Comparison of ENCODE assay signal across 18 mouse cellular contexts in the genomic region with DNA sequence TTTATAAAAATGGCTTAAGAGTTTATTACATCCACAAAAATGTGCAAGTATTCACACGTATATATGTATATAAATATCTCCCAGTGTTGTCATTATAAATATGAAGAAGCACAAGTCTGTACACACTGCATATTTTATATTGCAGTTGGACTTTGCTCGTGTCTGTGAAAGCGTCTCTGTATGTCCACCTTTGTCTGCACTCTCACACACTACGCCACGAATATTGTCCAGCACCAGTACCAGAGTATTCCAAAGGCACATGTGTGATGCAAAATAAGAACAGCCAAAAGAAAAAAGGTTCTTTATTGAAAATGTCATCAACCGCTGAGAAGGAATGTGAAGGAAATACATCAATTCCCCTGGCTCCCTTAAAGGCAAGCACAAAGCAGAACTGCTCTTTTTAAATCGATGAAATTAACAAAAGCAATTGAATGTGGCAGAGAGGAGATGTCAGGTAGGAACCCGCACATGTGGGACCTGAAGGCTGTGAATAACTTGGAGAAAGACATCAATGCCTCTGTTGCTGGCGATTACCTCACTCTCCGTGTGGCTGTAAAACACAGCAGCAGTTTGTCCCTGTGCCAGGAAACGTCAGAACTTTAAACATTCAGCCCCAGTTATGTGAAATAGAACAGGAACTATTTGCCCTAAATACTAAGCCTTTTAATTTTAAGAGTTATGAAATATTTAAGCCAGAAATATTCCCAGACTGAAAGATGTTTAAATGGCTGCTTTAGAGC. TPM values are rescaled to one million over a fixed set of nuclear protein-coding genes. Genes with fewer than 3 reads are reported as not detected.
A peak's percentile ranks its signal among the peaks of the same experiment; 100 is the strongest.
DNase-seq lines count a peak whose midpoint lies in the region; ATAC-seq and TF ChIP-seq lines count a peak whose summit lies in the region.
"Had no signal": no experiment of that assay in that cellular context is flagged by ENCODE, and none has a peak within 500 bp of the region (broad histone marks: within the 10 kb centered on the region; RNA-seq: fewer than 3 reads in every experiment).

No protein-coding gene starts in this region.

- H3K4me2 ChIP-seq in forebrain, embryonic 14.5 days (ENCODE audit: low read length) = 0 out of 2 replicates have a peak overlapping the region, but pooled peaks have one; percentile 12
- no peak overlapping the region for H3K4me2 ChIP-seq in forebrain, embryonic 12.5 days
- no peak overlapping the region for H3K4me2 ChIP-seq in lung, embryonic 14.5 days
- peak overlapping the region; percentile 23 for H3K4me2 ChIP-seq in hindbrain, embryonic 16.5 days (ENCODE audit: low read length)
- peak overlapping the region; percentile 24 for H3K4me2 ChIP-seq in neural tube, embryonic 13.5 days
- H3K4me2 ChIP-seq: embryonic facial prominence, embryonic 15.5 days had no signal

- no peaks in the 10 kb centered on the region for H3K9me3 ChIP-seq in forebrain, embryonic 14.5 days (replicated peaks; ENCODE audit: control insufficient read depth, low read length)
- H3K9me3 ChIP-seq in forebrain, embryonic 12.5 days = no peaks in the 10 kb centered on the region
- H3K9me3 ChIP-seq in lung, embryonic 14.5 days (ENCODE audit: low read depth, low read length) = no peaks in the 10 kb centered on the region
- no peaks in the 10 kb centered on the region for H3K9me3 ChIP-seq in hindbrain, embryonic 16.5 days (ENCODE audit: control insufficient read depth, low read length)
- no peaks in the 10 kb centered on the region for H3K9me3 ChIP-seq in neural tube, embryonic 13.5 days
- H3K9me3 ChIP-seq: embryonic facial prominence, embryonic 15.5 days had no signal

- TF ChIP-seq CTCF in lung, embryonic 14.5 days (IDR thresholded peaks at IDR 0.05; ENCODE audit: low read depth) = no peak

- intact Hi-C loops in left cerebral cortex, postnatal 36 days (cut with DNase I) = no loop called here

- no peak overlapping the region for H3K9ac ChIP-seq in forebrain, embryonic 14.5 days (ENCODE audit: low read length)
- H3K9ac ChIP-seq in forebrain, embryonic 12.5 days = no peak overlapping the region
- H3K9ac ChIP-seq in lung, embryonic 14.5 days = no peak overlapping the region
- no peak overlapping the region for H3K9ac ChIP-seq in hindbrain, embryonic 16.5 days (ENCODE audit: low read depth, low read length)
- no peak overlapping the region for H3K9ac ChIP-seq in neural tube, embryonic 13.5 days
- H3K9ac ChIP-seq: embryonic facial prominence, embryonic 15.5 days had no signal

- no peaks in the 10 kb centered on the region for H3K27me3 ChIP-seq in forebrain, embryonic 14.5 days (replicated peaks; ENCODE audit: control insufficient read depth, insufficient read depth, low read length)
- no peaks in the 10 kb centered on the region for H3K27me3 ChIP-seq in forebrain, embryonic 12.5 days
- no peaks in the 10 kb centered on the region for H3K27me3 ChIP-seq in lung, embryonic 14.5 days (ENCODE audit: insufficient read depth, low read length)
- no peaks in the 10 kb centered on the region for H3K27me3 ChIP-seq in hindbrain, embryonic 16.5 days (replicated peaks; ENCODE audit: control insufficient read depth, insufficient read depth, low read length)
- no peaks in the 10 kb centered on the region for H3K27me3 ChIP-seq in neural tube, embryonic 13.5 days
- H3K27me3 ChIP-seq: embryonic facial prominence, embryonic 15.5 days had no signal

- ATAC-seq in forebrain, embryonic 14.5 days = peak; percentile 66
- ATAC-seq in forebrain, embryonic 12.5 days (ENCODE audit: low FRiP score) = no peak; the same call in 1 of the 2 replicates
- no peak for ATAC-seq in lung, embryonic 14.5 days (ENCODE audit: insufficient read depth)
- ATAC-seq in hindbrain, embryonic 16.5 days = no peak
- no peak for ATAC-seq in neural tube, embryonic 13.5 days (ENCODE audit: low read depth)

- peak; percentile 66 for DNase-seq in forebrain, embryonic 14.5 days (ENCODE audit: low spot score)
- peak; percentile 66 for DNase-seq in lung, embryonic 14.5 days
- no peak for DNase-seq in lung, postnatal 4 days
- no peak for DNase-seq in left cerebral cortex, postnatal 36 days (ENCODE audit: low spot score in 2 of 2)
- no peak for DNase-seq in left cerebral cortex, adult 18-20 months (ENCODE audit: low spot score in 2 of 2)
- DNase-seq: adrenal gland, postnatal 10 days; cerebellum, postnatal 25 days; kidney, adult 11 months; kidney, postnatal 25 days; right cerebral cortex, adult 18-20 months; spleen, adult 18-20 months had no signal

- no peak overlapping the region for H3K4me3 ChIP-seq in forebrain, embryonic 14.5 days (ENCODE audit: low read depth, low read length)
- H3K4me3 ChIP-seq in forebrain, embryonic 12.5 days (replicated peaks) = no peak overlapping the region
- H3K4me3 ChIP-seq in lung, embryonic 14.5 days (ENCODE audit: low read depth, low read length) = no peak overlapping the region
- no peak overlapping the region for H3K4me3 ChIP-seq in hindbrain, embryonic 16.5 days (ENCODE audit: low read length)
- no peak overlapping the region for H3K4me3 ChIP-seq in neural tube, embryonic 13.5 days
- H3K4me3 ChIP-seq: embryonic facial prominence, embryonic 15.5 days had no signal

- WGBS in forebrain, embryonic 14.5 days = 34% methylated on average over 11 of the region's 11 CpGs
- 60% methylated on average over 11 of the region's 11 CpGs for WGBS in forebrain, embryonic 12.5 days
- 59% methylated on average over 11 of the region's 11 CpGs for WGBS in lung, embryonic 14.5 days
- 39% methylated on average over 11 of the region's 11 CpGs for WGBS in hindbrain, embryonic 16.5 days
- WGBS in neural tube, embryonic 13.5 days = 45% methylated on average over 11 of the region's 11 CpGs

- H3K27ac ChIP-seq in forebrain, embryonic 14.5 days (ENCODE audit: low read depth, low read length) = no peak overlapping the region
- no peak overlapping the region for H3K27ac ChIP-seq in forebrain, embryonic 12.5 days
- no peak overlapping the region for H3K27ac ChIP-seq in lung, embryonic 14.5 days (ENCODE audit: low read depth)
- H3K27ac ChIP-seq in hindbrain, embryonic 16.5 days (ENCODE audit: low read depth, low read length) = no peak overlapping the region
- no peak overlapping the region for H3K27ac ChIP-seq in neural tube, embryonic 13.5 days (replicated peaks)
- H3K27ac ChIP-seq: embryonic facial prominence, embryonic 15.5 days had no signal

- H3K4me1 ChIP-seq in forebrain, embryonic 14.5 days (ENCODE audit: control insufficient read depth, insufficient read depth, low read length) = peaks cover 4% of the 10 kb centered on the region; the same call in 1 of the 2 replicates
- H3K4me1 ChIP-seq in forebrain, embryonic 12.5 days = no peaks in the 10 kb centered on the region
- H3K4me1 ChIP-seq in lung, embryonic 14.5 days (ENCODE audit: insufficient read depth) = no peaks in the 10 kb centered on the region
- no peaks in the 10 kb centered on the region for H3K4me1 ChIP-seq in hindbrain, embryonic 16.5 days (ENCODE audit: control insufficient read depth, insufficient read depth, low read depth, low read length)
- peaks cover 10% of the 10 kb centered on the region for H3K4me1 ChIP-seq in neural tube, embryonic 13.5 days (replicated peaks)
- H3K4me1 ChIP-seq: embryonic facial prominence, embryonic 15.5 days had no signal

- H3K36me3 ChIP-seq in forebrain, embryonic 14.5 days (ENCODE audit: control insufficient read depth, insufficient read depth, low read length) = no peaks in the 10 kb centered on the region
- H3K36me3 ChIP-seq in forebrain, embryonic 12.5 days (replicated peaks) = no peaks in the 10 kb centered on the region
- no peaks in the 10 kb centered on the region for H3K36me3 ChIP-seq in lung, embryonic 14.5 days (ENCODE audit: insufficient read depth)
- H3K36me3 ChIP-seq in hindbrain, embryonic 16.5 days (ENCODE audit: control insufficient read depth, insufficient read depth, low read length) = no peaks in the 10 kb centered on the region
- H3K36me3 ChIP-seq in neural tube, embryonic 13.5 days = no peaks in the 10 kb centered on the region
- H3K36me3 ChIP-seq: embryonic facial prominence, embryonic 15.5 days had no signal

RNA-seq across cellular contexts. Expression of gene B3galt1, which starts 23.5 kb away (rescaled TPM):
- polyA plus RNA-seq in forebrain, embryonic 14.5 days (2014; fragmentation: Nextera tagmentation; extraction: Ambion mirVana) = 45.2 and 54.4 TPM in 2 replicates
- polyA plus RNA-seq in forebrain, embryonic 12.5 days (2016; fragmentation: Nextera tagmentation; extraction: Ambion mirVana) = 21.0 and 26.1 TPM in 2 replicates
- polyA plus RNA-seq in lung, embryonic 14.5 days (2014; fragmentation: Nextera tagmentation; extraction: Ambion mirVana) = 2.9 and 3.4 TPM in 2 replicates
- 54.7 and 56.1 TPM in 2 replicates for polyA plus RNA-seq in hindbrain, embryonic 16.5 days (2015; fragmentation: Nextera tagmentation; extraction: Ambion mirVana)
- polyA plus RNA-seq in neural tube, embryonic 13.5 days (2015; fragmentation: Nextera tagmentation; extraction: Ambion mirVana) = 54.6 and 56.4 TPM in 2 replicates
- 10 to 100 TPM; 80.4 to 90.8 TPM for total RNA-seq in left cerebral cortex, postnatal 36 days (2021)
- 10 to 100 TPM; 83.5 to 85.6 TPM for total RNA-seq in left cerebral cortex, adult 18-20 months (2021)
- total RNA-seq: granulocyte monocyte progenitor cell, adult 5-6 weeks; megakaryocyte-erythroid progenitor cell, adult 5-6 weeks; neutrophil, adult 5-6 weeks had no signal

Comparison
In these comparisons a context has a peak if more than half of its experiments do, and no peak if none do; other contexts are left out.
1. DNase-seq: peak in forebrain, embryonic 14.5 days (single experiment) and lung, embryonic 14.5 days (single experiment); none in lung, postnatal 4 days (0 of 2), left cerebral cortex, postnatal 36 days (0 of 2) and left cerebral cortex, adult 18-20 months (0 of 2).
2. H3K4me2 ChIP-seq: peak in forebrain, embryonic 14.5 days (single experiment), hindbrain, embryonic 16.5 days (single experiment) and neural tube, embryonic 13.5 days (single experiment); none in forebrain, embryonic 12.5 days (single experiment) and lung, embryonic 14.5 days (single experiment).